Mouse (Mus musculus): ENCODE measurements around the gene Fezf2. TPM values are rescaled to one million over a fixed set of nuclear protein-coding genes. Genes with fewer than 3 reads are reported as not detected.
A peak's percentile ranks its signal among the peaks of the same experiment; 100 is the strongest.

Gene Fezf2
- polyA plus RNA-seq, 1 experiment: 16.5 TPM

DNA sequence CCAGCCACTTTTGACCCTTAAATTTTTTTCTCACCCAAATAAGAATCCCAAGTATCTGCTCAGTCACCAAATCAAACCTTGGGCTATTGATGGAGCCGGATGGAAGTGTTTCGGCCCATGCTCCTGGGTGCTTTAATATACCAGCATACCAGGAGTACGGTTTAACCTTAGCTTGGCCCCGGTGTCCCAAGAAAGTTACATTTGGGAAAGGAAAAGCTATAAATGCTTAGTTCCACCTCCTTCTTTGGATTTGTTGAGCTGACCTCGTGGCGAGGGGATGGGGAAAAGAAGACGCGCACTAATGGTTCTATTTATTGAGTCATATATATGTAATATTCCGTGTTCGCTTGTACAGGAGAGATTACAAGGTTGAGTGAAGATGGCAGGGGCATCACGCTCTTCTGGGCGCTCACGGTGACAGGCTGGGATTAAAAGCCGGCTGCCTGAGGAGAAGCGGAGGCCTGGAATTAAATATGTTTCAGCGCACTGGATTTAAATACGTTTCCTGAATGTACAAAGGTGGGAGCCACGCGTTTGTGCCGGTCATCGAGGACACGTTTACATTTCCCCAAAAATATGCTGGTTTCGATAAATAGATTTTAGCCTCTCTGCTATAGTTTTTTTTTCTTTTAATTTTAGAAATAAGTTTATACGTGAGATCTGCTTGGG lies 6.1 kb downstream of the Fezf2 start:
- TF ChIP-seq POLR2A (IDR thresholded peaks at IDR 0.05; ENCODE audit: borderline replicate concordance, extremely low read depth, insufficient read depth, insufficient read length, poor library complexity, severe bottlenecking): no peak
- no peak for TF ChIP-seq CTCF (IDR thresholded peaks at IDR 0.05; ENCODE audit: borderline replicate concordance, extremely low read depth, insufficient read depth, insufficient read length)
- peak; percentile 47 for DNase-seq (ENCODE audit: low read depth)

DNA sequence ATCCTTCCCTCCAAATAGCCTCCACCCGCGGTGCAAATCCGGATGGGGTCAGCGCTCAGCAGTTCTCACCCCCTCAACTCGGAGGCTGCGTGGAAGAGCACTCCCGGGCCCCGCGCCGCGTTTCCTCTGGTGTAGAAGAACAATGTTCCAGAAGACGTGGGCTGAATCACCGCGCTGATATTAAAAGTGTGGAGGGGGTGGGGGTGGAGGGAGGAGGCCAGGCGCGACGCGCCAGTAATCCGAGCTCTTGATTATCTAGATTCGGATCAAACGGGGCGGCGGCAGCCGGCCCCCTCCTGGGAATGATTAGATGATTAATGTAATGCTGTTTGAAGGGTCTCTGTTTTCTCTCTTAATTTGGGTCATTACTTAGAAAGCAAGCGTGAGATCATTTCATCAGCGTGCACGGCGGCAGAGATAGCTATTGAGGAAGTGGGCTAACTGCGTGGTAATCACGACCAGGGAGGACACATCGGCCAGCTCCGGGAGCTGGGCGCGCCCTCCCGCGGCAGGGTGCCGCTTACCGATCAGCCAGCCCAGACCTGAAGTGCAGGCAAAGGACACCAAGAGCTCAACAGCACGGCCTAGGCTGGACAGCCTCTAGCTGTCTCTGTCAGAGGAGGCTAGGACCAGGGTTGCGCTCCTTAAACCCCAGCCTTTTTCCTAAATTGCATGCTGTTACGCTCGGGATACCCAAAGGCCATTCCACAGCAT lies 6.8 kb downstream of the Fezf2 start:
- DNase-seq (ENCODE audit: low read depth): peak; percentile 85

DNA sequence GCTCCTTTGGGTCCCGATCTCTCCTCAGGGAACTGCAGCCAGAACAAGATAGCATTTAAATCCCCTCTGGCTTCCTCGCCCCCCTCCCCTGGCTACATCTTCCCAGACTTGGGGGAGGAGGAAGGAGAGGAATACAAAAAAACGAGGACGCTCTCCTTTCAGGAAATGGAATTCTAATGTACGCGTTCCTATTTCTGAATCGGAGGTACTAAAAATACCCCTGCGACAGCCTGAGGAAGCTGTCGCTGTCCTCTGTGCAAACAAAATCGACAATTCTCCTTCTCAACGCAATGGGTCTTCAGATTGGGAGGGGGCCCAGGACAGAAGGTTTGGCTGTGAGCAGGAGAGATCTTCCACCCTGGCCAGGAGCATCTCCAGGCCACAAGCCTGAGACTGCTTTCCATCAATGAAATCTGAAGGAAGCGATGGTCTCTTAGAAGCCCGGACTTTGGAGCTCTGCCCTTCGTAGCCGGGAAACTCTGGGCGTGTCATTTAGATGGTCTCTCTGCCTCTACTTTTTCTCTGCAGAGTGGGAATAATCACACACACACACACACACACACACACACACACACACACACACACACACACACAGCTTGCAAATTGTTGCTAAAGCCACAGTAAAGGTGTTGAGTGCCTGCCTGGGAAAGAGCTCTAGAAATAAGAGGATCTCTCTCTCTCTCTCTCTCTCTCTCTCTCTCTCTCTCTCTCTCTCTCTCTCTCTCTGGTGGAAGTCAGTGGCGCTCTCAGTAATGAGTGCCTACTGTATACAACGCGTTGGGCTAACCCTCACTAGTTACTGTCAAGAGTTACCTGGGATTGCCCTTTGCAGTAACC lies 7.5 kb downstream of the Fezf2 start:
- TF ChIP-seq POLR2A (IDR thresholded peaks at IDR 0.05; ENCODE audit: borderline replicate concordance, extremely low read depth, insufficient read depth, insufficient read length, poor library complexity, severe bottlenecking): no peak
- no peak for TF ChIP-seq CTCF (IDR thresholded peaks at IDR 0.05; ENCODE audit: borderline replicate concordance, extremely low read depth, insufficient read depth, insufficient read length)
- DNase-seq (ENCODE audit: low read depth): peak; percentile 62

More for the DNA sequence above, 6.8 kb downstream of the Fezf2 start:
- no peak for TF ChIP-seq CTCF (IDR thresholded peaks at IDR 0.05; ENCODE audit: borderline replicate concordance, extremely low read depth, insufficient read depth, insufficient read length)
- no peak for TF ChIP-seq POLR2A (IDR thresholded peaks at IDR 0.05; ENCODE audit: borderline replicate concordance, extremely low read depth, insufficient read depth, insufficient read length, poor library complexity, severe bottlenecking)

- TF ChIP-seq POLR2A (IDR thresholded peaks at IDR 0.05; ENCODE audit: borderline replicate concordance, extremely low read depth, insufficient read depth, insufficient read length, poor library complexity, severe bottlenecking): no peak
- TF ChIP-seq CTCF (IDR thresholded peaks at IDR 0.05; ENCODE audit: borderline replicate concordance, extremely low read depth, insufficient read depth, insufficient read length): no peak
- peak; percentile 62 for DNase-seq (ENCODE audit: low read depth)
Measured at GRCm38 (mm10) chr14:12338811-12339565, 9.0 kb downstream of the Fezf2 start.

GRCm38 (mm10) chr14:12337998-12338809 lies 9.8 kb downstream of the Fezf2 start:
- TF ChIP-seq POLR2A (IDR thresholded peaks at IDR 0.05; ENCODE audit: borderline replicate concordance, extremely low read depth, insufficient read depth, insufficient read length, poor library complexity, severe bottlenecking) (no peak), CTCF (IDR thresholded peaks at IDR 0.05; ENCODE audit: borderline replicate concordance, extremely low read depth, insufficient read depth, insufficient read length) (no peak)
- peak; percentile 98 for DNase-seq (ENCODE audit: low read depth)

GRCm38 (mm10) chr14:12337421-12337997 lies 10.5 kb downstream of the Fezf2 start:
- peak; percentile 97 for DNase-seq (ENCODE audit: low read depth)
- TF ChIP-seq CTCF (IDR thresholded peaks at IDR 0.05; ENCODE audit: borderline replicate concordance, extremely low read depth, insufficient read depth, insufficient read length) (no peak), POLR2A (IDR thresholded peaks at IDR 0.05; ENCODE audit: borderline replicate concordance, extremely low read depth, insufficient read depth, insufficient read length, poor library complexity, severe bottlenecking) (no peak)

DNA sequence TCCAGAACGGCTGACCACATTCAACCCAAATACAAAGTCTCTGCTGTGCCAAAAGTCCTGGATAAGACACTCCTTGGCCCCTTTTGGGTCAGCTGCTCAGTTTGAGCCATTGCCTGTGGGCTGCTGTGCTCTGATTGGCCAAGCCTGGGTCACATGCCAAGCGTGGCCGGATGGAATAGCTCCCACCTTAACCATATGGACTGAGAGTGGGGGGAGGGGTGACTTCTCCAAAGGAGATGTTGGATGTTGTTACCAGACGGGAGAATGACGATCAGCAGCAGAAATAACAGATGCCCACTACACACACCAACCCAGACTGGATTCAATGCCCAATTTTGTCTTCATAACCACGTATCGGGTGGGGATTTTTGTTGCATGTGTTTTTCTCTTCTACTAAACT lies 13.1 kb downstream of the Fezf2 start:
- peak; percentile 69 for DNase-seq (ENCODE audit: low read depth)
- no peak for TF ChIP-seq CTCF (IDR thresholded peaks at IDR 0.05; ENCODE audit: borderline replicate concordance, extremely low read depth, insufficient read depth, insufficient read length)

DNA sequence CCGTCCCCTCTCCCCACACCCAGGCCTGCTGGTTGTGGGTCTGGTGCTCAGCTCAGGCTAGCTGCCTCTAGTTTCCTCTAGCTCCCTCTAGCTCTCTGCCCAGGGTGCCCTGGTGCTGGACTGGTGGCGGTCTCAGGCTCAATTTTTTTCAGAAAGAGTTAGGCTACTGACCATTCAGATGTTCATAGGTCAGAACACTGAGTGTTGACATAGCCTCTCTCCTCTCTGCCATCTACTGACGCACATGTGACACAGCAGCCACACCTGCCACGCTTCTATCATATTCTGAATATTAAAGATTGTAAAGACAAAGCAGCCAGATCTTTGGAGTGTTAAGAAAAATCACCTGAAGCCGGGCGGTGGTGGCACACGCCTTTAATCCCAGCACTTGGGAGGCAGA lies 14.4 kb downstream of the Fezf2 start:
- no peak for TF ChIP-seq POLR2A (IDR thresholded peaks at IDR 0.05; ENCODE audit: borderline replicate concordance, extremely low read depth, insufficient read depth, insufficient read length, poor library complexity, severe bottlenecking)
- peak; percentile 6; the same call in 1 of the 2 replicates for TF ChIP-seq CTCF (IDR thresholded peaks at IDR 0.05; ENCODE audit: borderline replicate concordance, extremely low read depth, insufficient read depth, insufficient read length)
- no peak for DNase-seq (ENCODE audit: low read depth)

DNA sequence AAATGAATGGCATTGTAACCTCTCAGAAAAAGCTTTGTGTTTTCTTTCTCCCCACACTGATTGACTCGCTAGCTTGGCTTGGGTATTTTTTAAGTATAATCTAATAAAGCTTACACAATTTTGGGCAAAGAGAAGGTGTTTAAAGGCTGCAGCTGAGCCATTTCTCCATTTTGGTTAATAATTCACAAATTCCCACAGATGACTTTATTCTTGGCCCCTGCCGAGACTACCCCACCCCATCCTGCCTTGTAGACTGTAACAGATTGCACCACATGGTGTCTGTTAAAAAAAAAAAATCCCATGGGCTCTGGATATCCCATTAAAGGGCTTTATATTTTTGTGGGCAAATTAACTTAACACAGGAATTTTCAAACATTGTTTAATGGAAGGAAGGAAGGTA lies 44.9 kb downstream of the Fezf2 start:
- DNase-seq (ENCODE audit: low read depth): peak; percentile 45
- TF ChIP-seq CTCF (IDR thresholded peaks at IDR 0.05; ENCODE audit: borderline replicate concordance, extremely low read depth, insufficient read depth, insufficient read length) (no peak), POLR2A (IDR thresholded peaks at IDR 0.05; ENCODE audit: borderline replicate concordance, extremely low read depth, insufficient read depth, insufficient read length, poor library complexity, severe bottlenecking) (no peak)

DNA sequence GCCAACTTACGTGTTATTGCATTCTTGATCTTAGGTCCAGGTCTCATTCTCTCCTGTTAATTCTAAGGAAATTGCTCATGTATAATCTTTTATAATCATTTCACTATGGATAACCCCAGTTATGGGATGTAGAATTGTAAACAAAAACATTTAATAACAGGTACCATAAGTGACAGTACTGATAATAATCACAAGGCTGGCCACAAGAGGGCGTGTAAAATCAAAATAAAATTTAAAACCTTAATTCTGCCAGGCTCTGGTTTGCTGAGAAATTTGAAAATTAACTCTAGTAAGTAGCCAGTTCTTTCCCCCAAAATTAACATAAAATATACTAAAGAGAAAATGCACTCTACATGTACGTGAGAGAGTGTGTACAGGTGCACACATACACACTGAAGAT lies 47.3 kb downstream of the Fezf2 start:
- no peak for TF ChIP-seq POLR2A (IDR thresholded peaks at IDR 0.05; ENCODE audit: borderline replicate concordance, extremely low read depth, insufficient read depth, insufficient read length, poor library complexity, severe bottlenecking)
- no peak for TF ChIP-seq CTCF (IDR thresholded peaks at IDR 0.05; ENCODE audit: borderline replicate concordance, extremely low read depth, insufficient read depth, insufficient read length)
- peak; percentile 61 for DNase-seq (ENCODE audit: low read depth)
